Mouse (Mus musculus): ENCODE data around the gene Olfr1122.

DNA sequence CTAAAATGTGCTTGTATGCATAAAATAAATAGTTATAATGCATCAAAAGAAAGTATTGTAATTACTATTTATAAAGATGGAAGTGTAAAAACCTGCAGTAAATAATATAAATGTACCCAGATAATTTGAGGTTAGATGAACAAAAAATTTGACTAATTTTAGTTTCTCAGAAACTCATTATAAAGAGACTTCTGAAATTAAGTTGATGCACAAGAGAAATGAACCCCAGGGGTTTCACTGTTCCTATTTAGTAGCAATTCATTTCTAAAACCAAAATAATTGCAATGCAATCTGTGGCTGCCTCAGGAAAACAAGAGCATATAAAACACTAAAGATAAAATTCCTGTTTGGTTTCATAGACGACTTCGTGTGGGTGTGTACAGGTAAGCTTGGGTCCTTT is at the start of gene Olfr1122:
- TF ChIP-seq CTCF (IDR thresholded peaks at IDR 0.05; ENCODE audit: low read depth, low read length) (no peak), POLR2A (IDR thresholded peaks at IDR 0.05; ENCODE audit: borderline replicate concordance, low read depth, low read length) (no peak)

Data from bone marrow macrophage, adult 2 months (primary cell).